Mouse (Mus musculus) right cerebral cortex, postnatal 10 days (tissue): ENCODE measurements at regions not wholly inside any gene's neighbourhood (a gene's known extent, or its start where the extent isn't known, plus 50 kb on each side); places are given as distances from the start of the nearest gene placed in this dataset.
A peak's percentile ranks its signal among the peaks of the same experiment; 100 is the strongest.

ENCODE experiments used
- DNase-seq, 2 experiments: peaks; one replicate each; pipeline ENCODE4 v3.0.0; 2021; ENCODE audit warnings: low spot score in 2 of 2

DNA sequence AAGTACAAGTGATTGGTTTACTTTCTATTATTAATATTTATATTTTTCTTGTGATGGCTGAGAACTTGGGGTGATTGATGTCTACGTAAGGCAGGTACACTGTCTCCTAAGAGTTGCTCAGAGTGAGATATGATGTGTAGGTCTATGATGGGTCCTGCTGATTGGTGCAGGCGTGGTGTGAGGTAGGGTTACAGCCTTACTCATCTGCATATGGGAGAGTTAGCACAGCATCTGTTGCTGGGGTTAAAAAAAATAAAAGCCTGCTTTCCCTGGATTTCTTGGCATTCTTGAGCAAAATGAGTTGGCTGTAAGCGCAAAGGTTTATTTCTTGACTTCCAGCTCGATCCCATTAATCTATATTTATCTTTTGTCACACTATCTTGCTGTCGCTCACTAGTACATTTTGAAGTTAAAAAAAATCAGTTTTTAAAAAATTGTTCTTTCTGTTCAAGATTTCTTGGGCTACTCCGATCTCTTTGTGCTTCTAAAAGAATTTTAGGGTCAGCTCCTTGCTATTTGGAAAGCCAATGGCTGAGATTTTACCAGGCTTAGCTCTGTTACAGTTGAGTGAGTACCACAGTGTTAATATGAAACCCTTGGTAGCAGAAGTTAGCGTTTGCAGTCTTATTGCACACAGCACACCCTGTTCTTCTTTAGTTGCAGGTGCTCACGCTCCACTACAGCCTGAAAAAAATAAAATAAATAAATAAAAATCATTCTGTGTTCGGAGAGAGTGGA lies 482.0 kb downstream of the Plekhb2 start:
- DNase-seq = no peak

DNA sequence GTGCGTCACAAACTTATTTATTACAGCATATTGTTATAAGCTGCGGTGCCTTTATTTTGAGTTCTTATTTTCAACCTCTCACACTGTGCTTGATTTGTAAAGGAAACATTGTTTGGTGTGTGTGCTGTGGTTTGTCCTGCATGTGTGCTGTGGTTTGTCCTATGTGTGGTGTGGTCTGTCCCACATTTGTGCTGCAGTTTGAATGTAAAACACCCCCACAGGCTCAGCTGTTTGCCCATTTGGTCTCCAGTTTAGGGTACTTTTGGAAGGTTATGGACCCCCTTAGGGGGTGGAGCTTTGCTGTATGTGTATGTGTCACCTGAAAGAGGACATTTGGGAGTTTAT lies 482.5 kb downstream of the Plekhb2 start:
- no peak for DNase-seq

DNA sequence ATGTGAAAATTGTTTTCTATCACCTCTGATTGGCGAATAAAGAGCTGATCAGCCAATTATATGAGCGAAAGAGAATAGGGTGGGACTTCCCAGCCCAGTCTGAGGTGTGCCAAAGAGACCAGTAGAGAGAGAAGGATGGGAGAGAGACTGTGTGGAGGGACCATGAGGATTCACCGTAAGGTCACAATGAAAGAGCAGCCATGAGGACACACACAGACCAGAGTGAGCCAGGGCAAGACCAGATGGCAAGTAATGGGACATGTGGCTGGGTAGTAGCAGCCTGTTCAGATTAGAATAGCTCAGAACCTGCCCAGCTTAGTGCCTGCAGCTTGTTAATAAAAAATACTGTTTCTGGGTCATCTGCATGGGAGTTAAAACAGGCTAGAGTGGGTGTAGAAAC lies 487.9 kb downstream of the Plekhb2 start:
- no peak for DNase-seq

DNA sequence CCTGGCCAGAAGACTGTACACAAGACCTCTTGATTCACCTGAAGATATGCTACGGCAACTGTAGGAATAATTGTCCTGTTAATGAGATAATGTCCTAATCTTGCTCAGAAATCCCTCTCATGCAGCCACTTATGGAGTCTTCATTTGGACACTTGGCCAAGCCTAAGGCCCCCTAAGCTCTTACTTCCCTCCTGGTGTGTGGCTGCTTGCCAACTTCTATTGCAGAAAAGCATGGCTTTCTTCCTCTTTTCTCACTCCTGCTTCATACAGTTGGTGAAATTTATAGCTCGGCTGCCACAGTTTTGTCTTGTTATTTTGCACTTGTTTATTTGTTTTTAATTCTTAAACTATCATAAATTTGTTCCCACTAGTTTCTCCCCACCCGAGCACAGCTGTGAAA lies 488.4 kb downstream of the Plekhb2 start:
- DNase-seq = peak in 1 of 2 experiments; percentile 29

DNA sequence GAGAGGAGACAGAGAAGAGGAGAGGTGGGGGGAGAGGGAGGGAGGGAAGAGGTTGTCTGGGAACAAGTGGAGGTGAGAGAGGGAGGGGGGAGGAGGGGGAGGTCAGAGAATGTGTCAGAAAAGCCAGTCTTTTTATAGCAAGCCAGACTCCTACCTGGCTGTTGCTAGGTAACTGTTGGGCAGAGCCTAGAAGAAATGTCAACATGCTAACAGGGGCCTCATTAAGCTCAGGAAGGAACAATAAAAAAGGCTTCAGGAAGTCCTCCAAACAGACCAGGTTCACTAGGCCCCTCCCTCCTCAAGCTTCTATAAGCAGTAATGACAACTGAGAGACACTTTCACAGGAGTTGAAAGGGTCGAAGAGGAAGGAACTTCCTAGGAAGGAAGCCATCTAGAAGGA lies 494.8 kb downstream of the Plekhb2 start:
- DNase-seq = no peak

DNA sequence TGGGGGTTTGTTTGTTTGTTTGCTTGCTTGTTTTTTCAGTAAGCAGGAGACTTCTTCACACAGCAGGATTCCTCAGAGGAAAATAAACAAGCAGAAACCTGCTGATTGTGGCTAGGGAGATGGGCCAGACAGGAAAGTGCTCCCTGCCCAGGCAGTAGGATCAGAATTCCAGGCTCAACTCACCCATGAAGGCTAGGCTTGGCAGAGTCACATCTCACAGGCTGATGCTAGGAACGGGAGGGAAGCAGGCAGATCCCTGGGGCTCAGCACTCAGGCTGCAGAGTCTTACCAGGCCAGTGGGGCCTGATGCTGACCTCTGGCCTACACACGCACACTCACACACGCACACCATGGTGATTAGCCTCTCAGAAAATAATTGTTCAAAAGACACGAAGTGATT lies 498.5 kb downstream of the Plekhb2 start:
- no peak for DNase-seq

DNA sequence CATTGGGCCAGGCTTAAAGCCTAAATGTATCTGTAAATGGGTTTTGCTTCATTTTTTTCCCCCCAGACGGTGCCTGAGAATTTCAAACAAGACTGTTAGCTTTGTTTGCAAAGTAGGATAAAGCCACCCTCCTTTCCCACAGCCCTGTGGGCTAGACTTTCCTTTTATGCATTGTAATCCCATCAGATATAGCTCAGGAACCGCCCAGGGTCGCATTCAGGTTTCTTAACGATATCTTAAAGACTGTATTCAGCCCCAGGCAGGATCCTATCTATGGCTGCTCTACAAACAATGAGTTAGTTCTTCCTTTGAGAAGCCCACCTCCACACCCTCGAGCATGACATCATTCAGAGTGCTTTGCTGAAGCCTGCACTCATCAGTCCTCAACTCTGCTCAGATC lies 509.2 kb downstream of the Plekhb2 start:
- DNase-seq = no peak

DNA sequence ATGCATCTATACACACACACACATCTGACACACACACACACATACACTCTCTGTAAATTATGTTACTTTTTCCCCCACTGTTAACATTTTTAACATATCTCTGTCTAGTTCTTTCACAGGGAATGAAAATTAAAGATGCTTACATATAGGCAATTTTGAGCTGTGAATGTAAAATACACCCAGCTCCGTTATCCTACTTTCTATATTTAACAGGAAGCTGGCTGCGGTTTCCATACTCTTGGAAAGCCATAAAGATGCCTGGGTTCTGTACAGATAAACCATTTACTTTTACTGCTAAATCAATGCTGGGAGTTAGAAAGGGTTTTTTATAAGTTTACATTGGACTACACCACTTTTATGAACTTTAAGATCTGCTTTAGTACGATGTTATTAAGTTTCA lies 511.7 kb downstream of the Plekhb2 start:
- peak; percentile 35 to 53 for DNase-seq

DNA sequence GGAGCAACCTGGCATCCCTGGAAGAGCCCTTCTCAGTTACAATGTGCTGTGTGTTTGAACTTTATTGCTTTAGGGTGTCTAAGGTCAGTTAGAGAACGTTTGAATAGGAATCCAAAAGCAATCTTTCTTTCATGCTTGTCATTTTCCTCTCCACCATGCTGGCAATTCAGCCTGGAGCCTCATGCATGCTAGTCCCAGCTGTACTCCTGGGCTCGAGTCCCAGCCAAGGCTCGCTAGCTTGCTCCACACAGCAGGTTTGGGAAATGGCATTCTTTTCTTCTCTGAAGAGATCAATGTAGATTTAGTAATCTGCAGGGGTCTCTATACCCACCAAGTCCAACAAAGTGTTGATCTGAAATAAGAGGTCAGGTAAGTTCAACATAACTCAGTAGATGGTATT lies 513.1 kb downstream of the Plekhb2 start:
- peak; percentile 58 to 64 for DNase-seq

DNA sequence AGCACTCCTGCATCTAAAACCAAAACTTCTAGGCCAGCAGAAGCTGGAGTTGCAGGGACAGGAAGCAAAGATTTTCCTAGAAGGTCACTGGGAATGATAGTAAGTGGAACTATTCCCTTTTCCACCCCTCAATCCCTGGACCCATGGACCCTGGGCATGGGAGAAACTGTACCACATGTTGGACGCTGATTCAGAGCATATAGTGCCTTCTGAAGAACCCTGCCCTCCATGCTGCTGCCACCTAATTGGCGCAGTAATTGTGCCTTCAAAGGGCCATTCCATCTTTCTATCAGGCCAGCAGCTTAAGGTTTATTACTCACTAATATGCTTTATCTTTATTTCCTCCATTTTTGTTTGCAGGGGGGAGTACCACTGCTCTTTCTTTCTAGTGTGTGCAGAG lies 516.8 kb downstream of the Plekhb2 start:
- DNase-seq = no peak

DNA sequence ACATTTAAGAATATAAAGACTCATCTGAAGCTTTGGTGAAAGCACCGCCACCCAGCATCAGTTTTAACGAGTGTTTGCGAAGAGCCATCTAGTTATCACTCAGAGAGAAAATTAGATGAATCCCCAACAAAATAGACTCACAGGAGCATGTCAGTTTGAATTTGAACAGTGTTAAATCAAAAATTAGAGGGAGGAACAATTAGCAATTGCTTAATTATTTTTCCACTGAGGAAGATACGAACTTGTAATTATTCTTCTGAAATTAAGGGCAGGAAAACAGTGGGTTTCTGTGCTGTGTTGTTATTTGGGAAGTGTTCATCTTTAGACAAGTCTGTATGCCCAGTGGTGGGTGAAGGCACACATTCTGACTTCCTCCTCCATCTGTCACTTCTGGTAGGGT lies 523.0 kb downstream of the Plekhb2 start:
- no peak for DNase-seq

DNA sequence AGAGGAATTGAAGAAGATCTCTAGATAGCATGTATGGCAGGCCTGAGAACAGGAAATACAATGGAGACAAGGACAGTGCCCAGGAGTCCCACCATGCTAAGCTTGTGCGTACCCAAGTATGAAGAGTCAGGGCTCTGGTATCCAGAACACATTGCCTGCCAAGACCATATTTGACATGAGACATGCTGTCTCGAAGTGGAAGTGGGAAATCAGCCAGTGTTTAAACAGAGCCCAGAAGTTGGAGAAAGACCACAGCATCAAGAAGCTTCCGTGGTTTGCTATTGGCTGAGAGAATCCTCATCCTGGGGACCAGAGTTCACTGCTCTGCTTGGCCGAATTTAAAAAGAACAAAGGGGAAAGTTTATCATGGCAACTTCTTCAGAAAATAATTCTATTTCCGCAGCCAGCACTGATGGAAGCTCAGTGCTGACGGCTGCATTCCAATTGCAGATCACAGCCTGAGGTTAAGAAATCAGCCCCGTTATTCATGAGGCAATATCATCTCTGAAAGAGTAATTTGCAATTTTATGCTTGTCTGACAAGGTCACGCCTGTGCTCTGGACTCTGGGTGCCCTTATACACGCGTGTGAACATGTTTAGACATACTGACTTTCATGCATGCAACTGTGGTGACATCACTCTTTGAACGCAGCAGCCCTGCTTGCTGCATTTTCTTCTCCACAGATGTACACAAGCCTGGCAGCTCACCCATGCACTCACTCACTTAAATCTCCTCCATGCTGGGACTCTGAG lies 531.0 kb downstream of the Plekhb2 start:
- no peak for DNase-seq

DNA sequence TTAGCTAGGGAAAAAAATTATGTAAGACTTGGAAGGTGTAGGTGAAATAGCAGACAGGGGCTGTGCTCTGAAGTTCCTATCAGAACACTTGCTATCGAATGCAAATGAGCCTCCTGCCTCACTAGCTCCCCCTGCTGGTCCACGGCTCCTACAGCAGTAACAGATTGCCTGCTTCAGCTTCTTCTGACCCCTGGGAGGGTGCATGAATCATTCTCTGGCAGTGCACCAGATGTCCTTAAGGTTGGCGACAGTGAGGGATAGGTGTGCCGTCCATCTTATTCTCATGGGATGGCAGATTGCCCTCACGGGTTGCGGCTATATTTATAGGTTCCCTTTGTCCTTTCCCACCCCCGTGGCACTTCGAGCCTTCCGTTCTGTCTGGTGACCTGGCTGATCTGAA lies 535.7 kb downstream of the Plekhb2 start:
- peak; percentile 44 to 84 for DNase-seq

DNA sequence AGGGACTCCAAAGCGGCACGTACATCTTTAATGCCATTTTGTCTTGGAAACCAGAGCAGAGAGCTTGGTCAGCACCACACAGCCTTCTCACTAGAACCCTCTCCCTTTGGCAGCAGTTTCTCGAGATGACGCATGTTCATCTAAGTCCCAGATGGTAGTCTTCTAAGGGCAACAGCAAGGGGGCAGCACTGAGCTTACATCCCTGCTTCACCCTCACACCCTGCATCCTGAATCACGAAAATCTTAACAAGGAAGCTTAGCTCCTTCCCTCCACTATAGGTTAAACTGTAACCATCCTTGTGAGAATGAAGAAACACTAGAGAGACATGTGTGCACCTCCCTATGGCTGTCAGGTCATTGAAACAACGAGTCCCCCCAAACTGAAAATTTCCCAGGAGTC lies 538.4 kb downstream of the Plekhb2 start:
- peak in 1 of 2 experiments; percentile 48 for DNase-seq

DNA sequence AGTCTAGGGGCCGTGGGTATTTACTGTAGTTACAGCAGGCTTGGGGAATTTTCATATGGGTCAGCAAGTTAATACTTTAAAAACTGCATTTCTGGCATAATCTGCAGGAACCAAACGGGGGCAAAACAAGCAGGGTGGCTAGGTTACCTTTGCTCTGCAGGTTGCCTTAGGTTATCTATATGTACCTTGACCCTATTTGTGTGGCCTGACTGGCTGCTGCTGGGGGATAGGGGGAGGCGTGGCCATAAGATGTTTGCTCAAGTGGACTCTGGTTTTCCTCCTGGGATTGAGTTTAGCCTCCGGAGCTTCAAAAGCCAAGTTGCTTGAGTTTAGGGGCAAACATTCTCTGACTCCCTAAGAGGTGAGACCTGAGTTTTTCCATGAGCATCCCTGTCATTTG lies 540.6 kb downstream of the Plekhb2 start:
- DNase-seq = no peak

DNA sequence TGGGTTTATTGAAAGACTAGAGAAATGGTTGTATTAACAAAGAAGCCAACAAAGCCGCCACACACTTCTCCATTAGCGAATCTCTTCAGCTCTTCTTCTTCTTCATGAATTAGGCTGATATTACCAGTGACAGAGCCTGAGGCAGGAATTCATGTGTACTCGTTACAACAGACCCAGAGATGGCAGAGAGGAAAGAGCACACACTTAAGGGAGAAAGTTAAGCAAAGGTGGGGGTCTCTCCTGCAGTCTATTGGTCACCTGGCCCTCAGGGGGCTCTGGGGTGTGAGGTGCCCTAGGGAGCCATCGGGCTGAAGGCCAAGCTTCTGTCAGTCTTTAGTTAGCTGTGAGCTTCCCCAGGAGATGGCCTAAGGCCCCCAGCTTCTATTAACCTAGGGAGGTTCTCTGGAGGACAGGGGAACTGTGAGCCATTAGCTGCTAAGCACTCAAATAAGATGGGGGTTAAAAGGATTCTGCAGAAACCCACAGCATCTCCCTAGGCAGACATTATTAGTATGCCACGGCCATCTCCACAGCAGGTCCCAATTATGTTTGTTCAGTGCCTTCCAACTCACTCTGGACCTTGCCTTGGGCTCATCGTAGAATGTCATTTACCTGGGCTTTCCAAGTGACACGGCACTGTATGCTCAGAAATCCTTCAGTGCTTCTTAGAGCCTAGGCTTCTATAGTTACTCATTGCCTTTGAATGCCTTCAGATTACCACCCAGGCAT lies 541.2 kb downstream of the Plekhb2 start:
- no peak for DNase-seq

DNA sequence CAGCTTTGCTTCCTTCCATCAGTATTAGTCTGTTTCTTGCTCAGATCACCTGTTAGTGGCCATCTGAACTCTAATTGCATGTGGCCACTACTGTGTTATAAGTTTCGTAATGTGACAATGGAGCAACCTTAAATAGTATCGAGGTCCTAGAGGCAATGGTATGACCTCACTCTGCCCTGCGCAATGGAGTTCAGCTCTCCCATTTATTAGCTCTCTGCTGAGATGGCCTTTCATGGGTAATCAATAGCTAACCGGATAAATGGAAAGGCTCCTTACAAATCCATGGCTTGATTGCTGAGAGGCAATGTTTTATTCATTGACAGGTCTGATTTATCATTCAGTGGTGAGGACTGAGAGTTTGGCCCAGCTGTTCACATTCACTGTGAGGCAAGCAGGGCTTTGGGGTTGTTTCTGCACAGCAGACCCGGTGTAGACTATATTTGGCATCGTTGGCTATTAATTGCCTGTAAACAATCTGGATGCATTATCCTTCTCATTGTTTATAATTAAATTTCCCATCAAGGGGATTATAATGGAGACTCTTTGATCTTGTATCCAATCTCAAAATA lies 543.9 kb downstream of the Plekhb2 start:
- DNase-seq = peak in 1 of 2 experiments; percentile 3

DNA sequence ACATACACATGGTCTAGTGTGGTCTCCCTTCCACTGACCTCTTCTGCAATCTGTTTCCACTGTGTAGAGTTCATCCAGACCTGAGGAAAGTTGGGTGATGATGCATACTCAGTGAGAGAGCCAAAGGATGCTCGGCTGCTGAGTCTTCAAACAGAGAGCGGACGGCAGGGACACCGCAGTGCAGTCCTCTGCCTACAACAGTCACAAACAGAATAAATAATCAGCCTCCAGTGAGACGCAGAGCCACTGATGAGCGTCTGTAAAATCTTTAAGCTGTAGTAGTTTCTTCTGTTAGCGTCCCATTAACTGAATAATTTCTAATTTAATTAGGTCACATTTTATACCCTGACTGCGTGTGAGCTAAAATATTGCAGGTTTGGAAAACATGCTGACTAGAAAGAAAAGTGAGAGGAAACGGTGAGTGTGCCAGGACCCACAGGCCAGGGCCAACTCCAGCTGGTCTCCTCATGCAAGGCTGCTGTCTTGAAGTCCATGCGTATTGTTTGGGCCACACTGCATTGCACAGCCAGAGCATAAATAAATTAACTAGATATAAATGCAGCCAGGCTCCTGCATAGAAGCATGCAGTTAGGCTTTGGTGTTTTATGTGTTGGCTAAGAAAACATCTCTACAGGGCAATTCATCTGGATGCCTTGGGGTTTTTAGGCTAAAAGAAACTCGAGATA lies 551.0 kb downstream of the Plekhb2 start:
- peak in 1 of 2 experiments; percentile 14 for DNase-seq

DNA sequence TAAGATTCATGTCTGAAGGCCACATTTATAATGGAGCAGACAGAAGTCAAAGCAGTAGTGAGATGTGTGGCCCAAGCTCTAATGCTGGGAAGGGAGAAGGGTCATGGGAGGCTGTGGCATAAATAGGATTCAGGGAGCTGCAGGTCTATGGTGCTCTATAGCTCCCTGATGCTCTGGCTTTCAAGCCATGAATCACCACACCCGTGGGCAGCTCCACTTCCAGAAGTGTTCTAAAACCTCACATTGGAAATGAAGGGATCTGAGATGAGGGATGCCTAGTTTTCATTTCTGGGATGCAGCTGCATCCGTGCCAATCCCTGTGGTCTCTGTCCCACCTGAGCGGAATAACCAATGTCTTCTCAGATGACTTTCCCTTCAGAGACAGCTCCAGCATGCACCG lies 553.2 kb downstream of the Plekhb2 start:
- DNase-seq = peak in 1 of 2 experiments; percentile 3

DNA sequence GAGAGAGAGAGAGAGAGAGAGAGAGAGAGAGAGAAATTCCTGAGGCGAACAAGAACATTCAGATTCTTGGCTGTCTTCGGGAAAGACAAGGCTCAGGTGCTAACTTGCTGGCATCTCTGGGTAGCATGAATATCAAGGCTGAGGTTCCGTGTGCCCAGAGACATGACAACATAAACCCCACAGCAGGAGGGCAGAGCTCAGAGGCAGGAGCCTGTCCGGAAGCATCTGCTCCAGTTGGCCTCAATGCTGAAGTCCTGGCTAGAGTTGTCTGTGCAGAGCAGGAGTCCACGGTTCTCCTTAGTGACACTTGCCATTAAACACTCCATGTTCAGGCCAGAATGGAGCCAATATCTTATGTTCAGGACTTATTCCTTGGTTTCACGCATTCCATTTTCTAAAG lies 555.6 kb downstream of the Plekhb2 start:
- peak in 1 of 2 experiments; percentile 8 for DNase-seq

DNA sequence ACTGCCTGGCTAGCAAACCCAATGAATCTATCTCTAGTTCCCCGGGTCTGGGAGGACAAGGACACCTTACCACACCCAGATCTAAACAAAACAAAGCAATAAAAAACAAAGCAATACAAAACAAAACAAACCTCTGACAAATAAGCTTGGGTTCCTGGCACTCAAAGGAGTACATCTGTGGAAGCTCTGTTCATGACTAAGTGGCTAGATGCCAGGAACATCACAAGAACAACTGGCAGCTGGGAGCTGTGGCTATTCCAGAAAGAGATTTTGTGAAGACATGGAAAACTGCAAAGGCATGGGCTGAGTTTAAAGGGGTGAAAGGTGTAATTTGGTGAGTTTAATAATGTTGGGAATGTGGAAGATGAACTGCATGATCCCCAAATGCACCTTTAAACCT lies 565.9 kb downstream of the Plekhb2 start:
- DNase-seq = no peak
